Mouse (Mus musculus) hindbrain, embryonic 14.5 days (tissue): ENCODE results near the gene Dnajb5. TPM values are rescaled to one million over a fixed set of nuclear protein-coding genes. Genes with fewer than 3 reads are reported as not detected.
A peak's percentile ranks its signal among the peaks of the same experiment; 100 is the strongest.

Experiments
- ATAC-seq: fragments of 200-750 bp; cut with Nextera tagmentation; 2 replicates; pipeline ENCODE4 v1.8.0; 2017; ENCODE audit warnings: moderate number of reproducible peaks, mild to moderate bottlenecking, moderate TSS enrichment, moderate library complexity; ENCODE audit not compliant: low FRiP score
- DNase-seq: peaks from one replicate; pipeline ENCODE4 v3.0.0-alpha.2; 2015; ENCODE audit warnings: low spot score
- H3K27ac ChIP-seq: fragments of 300-500 bp; sonication (generic); 2 replicates; pipeline ENCODE4 v1.5.1; 2014; ENCODE audit warnings: mild to moderate bottlenecking, moderate library complexity
- H3K27me3 ChIP-seq: fragments of 300-500 bp; sonication (generic); 2 replicates; pipeline ENCODE4 v1.6.1; 2014; ENCODE audit warnings: mild to moderate bottlenecking, low read length, mixed read lengths; ENCODE audit not compliant: control insufficient read depth, insufficient read depth
- H3K36me3 ChIP-seq: fragments of 300-500 bp; sonication (generic); replicated peaks from 2 replicates; pipeline ENCODE4 v1.6.1; 2014; ENCODE audit not compliant: control insufficient read depth, insufficient read depth
- H3K4me1 ChIP-seq: fragments of 300-500 bp; sonication (generic); replicated peaks from 2 replicates; pipeline ENCODE4 v1.6.1; 2014; ENCODE audit warnings: antibody characterized with exemption, low read length, mixed read lengths; ENCODE audit not compliant: control insufficient read depth, insufficient read depth
- H3K4me2 ChIP-seq: fragments of 300-500 bp; sonication (generic); replicated peaks from 2 replicates; pipeline ENCODE4 v1.6.1; 2014; ENCODE audit warnings: mild to moderate bottlenecking, moderate library complexity
- H3K4me3 ChIP-seq: fragments of 300-500 bp; sonication (generic); replicated peaks from 2 replicates; pipeline ENCODE4 v1.5.1; 2014; ENCODE audit warnings: mild to moderate bottlenecking, low read length
- H3K9ac ChIP-seq: fragments of 300-500 bp; sonication (generic); 2 replicates; pipeline ENCODE4 v1.6.1; 2014
- H3K9me3 ChIP-seq: fragments of 300-500 bp; sonication (generic); 2 replicates; pipeline ENCODE4 v1.6.1; 2016; ENCODE audit warnings: low read length; ENCODE audit not compliant: control insufficient read depth
- WGBS: fragments of 180-500 bp; shearing (Covaris S2); extraction: QIAGEN DNeasy Blood & Tissue Kit; methylation state at CpG from one replicate; pipeline ENCODE4 v1.1.7; 2014; 5-methylcytosine and 5-hydroxymethylcytosine counted together
- polyA plus RNA-seq: library from polyadenylated mRNA; unstranded; fragments of >200 nt; fragmentation: Nextera tagmentation; extraction: Ambion mirVana; gene quantifications from 2 replicates; pipeline ENCODE4 v1.2.1, GENCODE M21; 2014

Dnajb5 gene
- polyA plus RNA-seq, 1 experiment from 2014 or later = 38.5 TPM

DNA sequence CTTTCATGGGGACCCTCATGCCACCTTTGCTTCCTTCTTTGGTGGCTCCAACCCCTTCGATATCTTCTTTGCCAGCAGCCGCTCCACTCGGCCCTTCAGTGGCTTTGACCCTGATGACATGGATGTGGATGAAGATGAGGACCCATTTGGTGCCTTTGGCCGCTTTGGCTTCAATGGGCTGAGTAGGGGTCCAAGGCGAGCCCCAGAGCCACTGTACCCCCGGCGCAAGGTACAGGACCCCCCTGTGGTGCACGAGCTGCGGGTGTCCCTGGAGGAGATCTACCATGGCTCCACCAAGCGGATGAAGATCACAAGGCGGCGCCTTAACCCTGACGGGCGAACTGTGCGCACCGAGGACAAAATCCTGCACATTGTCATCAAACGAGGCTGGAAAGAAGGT is 7.0 kb downstream of the Dnajb5 start:
- H3K27me3 ChIP-seq = no peaks in the 10 kb centered on the region
- H3K27ac ChIP-seq = no peak overlapping the region
- H3K4me2 ChIP-seq = no peak overlapping the region
- 95% methylated on average over 17 of the region's 17 CpGs for WGBS
- H3K9me3 ChIP-seq = no peaks in the 10 kb centered on the region
- peaks cover 54% of the 10 kb centered on the region for H3K36me3 ChIP-seq
- no peak overlapping the region for H3K9ac ChIP-seq
- ATAC-seq (no peak), DNase-seq (no peak)
- H3K4me3 ChIP-seq = no peak overlapping the region
- H3K4me1 ChIP-seq = peaks cover 35% of the 10 kb centered on the region

DNA sequence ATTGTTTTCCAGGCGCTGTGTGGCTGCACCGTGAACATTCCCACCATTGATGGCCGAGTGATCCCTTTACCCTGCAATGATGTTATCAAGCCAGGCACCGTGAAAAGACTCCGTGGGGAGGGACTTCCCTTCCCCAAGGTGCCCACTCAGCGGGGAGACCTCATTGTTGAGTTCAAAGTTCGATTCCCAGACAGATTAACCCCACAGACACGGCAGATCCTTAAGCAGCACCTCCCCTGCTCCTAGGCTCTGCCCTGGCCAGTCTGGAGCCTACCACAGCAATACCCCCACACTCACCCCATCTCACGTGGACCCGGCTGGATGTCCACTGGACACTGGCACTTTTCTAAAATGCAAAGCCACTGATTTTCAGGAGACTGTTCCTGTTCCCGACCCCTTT is 7.7 kb downstream of the Dnajb5 start:
- no peaks in the 10 kb centered on the region for H3K9me3 ChIP-seq
- H3K9ac ChIP-seq = no peak overlapping the region
- 83% methylated on average over 11 of the region's 11 CpGs for WGBS
- ATAC-seq = no peak
- H3K4me3 ChIP-seq = no peak overlapping the region
- H3K27me3 ChIP-seq = no peaks in the 10 kb centered on the region
- peaks cover 54% of the 10 kb centered on the region for H3K36me3 ChIP-seq
- no peak overlapping the region for H3K27ac ChIP-seq
- no peak overlapping the region for H3K4me2 ChIP-seq
- DNase-seq = no peak
- peaks cover 28% of the 10 kb centered on the region for H3K4me1 ChIP-seq

DNA sequence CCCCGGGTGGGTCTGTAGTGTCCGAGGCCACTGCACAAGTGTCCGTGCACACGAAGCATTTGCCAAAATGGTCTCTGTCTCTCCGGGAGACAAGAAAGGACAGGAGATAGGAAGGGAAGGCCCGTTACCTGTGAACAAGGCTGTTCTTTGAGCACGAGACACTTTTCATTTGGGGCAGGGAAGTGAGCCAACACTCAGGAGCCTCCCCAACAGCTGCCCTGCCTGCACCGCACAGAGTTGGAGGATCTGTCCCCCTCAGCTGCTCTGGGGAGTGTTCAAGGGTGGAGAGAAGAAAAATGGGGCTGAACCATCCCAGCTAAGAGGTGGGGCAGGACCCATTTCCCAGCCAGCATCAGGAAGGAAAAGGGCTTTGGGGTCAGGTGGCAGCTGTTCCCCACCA is 8.4 kb downstream of the Dnajb5 start:
- Histone ChIP-seq H3K4me2 (no peak overlapping the region), H3K27ac (no peak overlapping the region), H3K4me3 (no peak overlapping the region), H3K4me1 (peaks cover 21% of the 10 kb centered on the region), H3K9ac (no peak overlapping the region), H3K36me3 (peaks cover 53% of the 10 kb centered on the region), H3K27me3 (no peaks in the 10 kb centered on the region), H3K9me3 (no peaks in the 10 kb centered on the region)
- ATAC-seq (no peak), DNase-seq (no peak)
- WGBS = 91% methylated on average over 8 of the region's 8 CpGs

DNA sequence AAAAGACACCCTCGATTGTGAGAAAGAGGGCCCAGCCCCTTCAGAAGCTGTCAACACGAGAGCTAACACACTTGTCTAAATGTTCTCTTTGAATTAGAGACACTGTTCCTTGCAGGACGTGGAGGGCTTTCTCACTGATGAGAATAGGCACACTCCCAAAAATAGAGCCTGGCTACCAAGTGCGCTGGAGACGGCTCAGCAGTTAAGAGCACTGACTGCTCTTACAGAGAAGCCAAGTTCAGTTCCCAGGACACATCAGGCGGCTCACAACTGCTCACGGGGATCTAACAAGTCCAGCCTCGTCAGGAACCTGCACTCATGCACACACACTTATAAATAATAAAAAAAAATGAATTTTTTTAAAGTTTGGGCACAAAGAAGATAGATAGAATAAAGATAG is 9.3 kb downstream of the Dnajb5 start:
- Histone ChIP-seq H3K36me3 (peaks cover 43% of the 10 kb centered on the region), H3K4me2 (no peak overlapping the region), H3K27ac (peak overlapping the region; percentile 7; the same call in 1 of the 2 replicates), H3K4me1 (peaks cover 12% of the 10 kb centered on the region), H3K9me3 (no peaks in the 10 kb centered on the region), H3K27me3 (no peaks in the 10 kb centered on the region), H3K4me3 (no peak overlapping the region), H3K9ac (no peak overlapping the region)
- DNase-seq (no peak), ATAC-seq (no peak)
- 69% methylated on average over 8 of the region's 8 CpGs for WGBS

DNA sequence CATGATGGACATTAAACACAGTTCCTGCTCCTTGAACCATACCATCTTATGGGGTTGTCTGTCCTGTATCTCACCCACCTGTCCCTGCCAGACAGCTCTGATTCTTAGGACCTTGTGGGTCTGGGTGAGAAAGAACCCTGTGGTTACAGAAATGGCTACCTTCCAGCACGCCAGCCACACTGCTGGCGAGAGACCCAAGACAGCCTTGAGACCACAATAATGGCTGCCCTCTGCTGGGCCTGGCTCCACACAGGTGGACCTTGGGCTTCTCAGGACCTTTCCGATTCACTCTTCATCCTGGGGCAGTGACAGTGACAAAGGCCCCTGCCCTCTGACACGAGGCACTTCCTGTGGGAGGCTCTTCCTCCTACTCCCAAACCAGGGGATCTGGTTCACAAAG is 9.8 kb downstream of the Dnajb5 start:
- Histone ChIP-seq H3K4me2 (no peak overlapping the region), H3K27me3 (no peaks in the 10 kb centered on the region), H3K36me3 (peaks cover 43% of the 10 kb centered on the region), H3K9ac (no peak overlapping the region), H3K9me3 (no peaks in the 10 kb centered on the region), H3K27ac (no peak overlapping the region), H3K4me1 (peaks cover 9% of the 10 kb centered on the region), H3K4me3 (no peak overlapping the region)
- 65% methylated on average over 4 of the region's 4 CpGs for WGBS
- ATAC-seq (no peak), DNase-seq (no peak)

DNA sequence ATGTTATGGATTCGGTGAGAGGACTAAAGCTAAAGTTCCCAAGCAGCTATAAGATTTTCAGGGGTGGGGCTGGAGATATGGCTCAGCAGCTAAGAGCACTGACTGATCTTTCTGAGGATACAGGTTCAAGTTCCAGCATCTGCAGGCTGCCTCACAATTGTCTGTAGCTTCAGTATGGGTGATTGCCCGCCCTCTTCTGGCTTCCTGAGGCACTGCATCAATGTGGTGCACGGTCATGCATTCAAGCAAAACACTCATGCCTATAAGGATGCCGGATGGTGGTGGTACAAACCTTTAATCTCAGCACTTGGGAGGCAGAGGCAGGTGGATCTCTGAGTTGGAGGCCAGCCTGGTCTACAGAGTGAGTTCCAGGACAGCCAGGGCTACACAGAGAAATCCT is 12.0 kb downstream of the Dnajb5 start:
- no peak for ATAC-seq
- H3K9me3 ChIP-seq = no peaks in the 10 kb centered on the region
- H3K27me3 ChIP-seq = no peaks in the 10 kb centered on the region
- WGBS = 31% methylated on average over 4 of the region's 4 CpGs
- H3K4me2 ChIP-seq = no peak overlapping the region
- no peak overlapping the region for H3K9ac ChIP-seq
- H3K27ac ChIP-seq = no peak overlapping the region
- H3K36me3 ChIP-seq = peaks cover 23% of the 10 kb centered on the region
- H3K4me1 ChIP-seq = peaks cover 4% of the 10 kb centered on the region; the same call in 1 of the 2 replicates
- no peak overlapping the region for H3K4me3 ChIP-seq
- peak; percentile 70 for DNase-seq

DNA sequence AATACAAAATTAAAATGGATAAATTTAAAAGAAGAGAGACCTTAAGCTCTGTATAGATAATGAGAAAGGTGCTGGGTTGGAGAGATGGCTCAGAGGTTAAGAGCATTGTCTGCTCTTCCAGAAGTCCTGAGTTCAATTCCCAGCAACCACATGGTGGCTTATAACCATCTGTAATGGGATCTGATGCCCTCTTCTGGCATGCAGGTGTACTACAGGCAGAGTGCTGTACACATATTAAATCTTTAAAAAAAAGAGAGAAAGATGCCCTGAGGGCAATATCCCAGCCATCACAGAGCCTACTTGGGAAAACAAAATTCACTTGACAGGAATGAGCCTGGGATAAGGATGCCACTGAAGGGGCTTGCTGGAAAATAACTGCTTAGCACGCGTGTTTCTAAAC is 13.9 kb downstream of the Dnajb5 start:
- H3K9me3 ChIP-seq = no peaks in the 10 kb centered on the region
- H3K27me3 ChIP-seq = no peaks in the 10 kb centered on the region
- H3K4me2 ChIP-seq = no peak overlapping the region
- no peak overlapping the region for H3K27ac ChIP-seq
- DNase-seq (no peak), ATAC-seq (no peak)
- peaks cover 4% of the 10 kb centered on the region; the same call in 1 of the 2 replicates for H3K4me1 ChIP-seq
- no peak overlapping the region for H3K9ac ChIP-seq
- H3K36me3 ChIP-seq = peaks cover 5% of the 10 kb centered on the region
- no peak overlapping the region for H3K4me3 ChIP-seq
- 98% methylated on average over 2 of the region's 2 CpGs for WGBS

DNA sequence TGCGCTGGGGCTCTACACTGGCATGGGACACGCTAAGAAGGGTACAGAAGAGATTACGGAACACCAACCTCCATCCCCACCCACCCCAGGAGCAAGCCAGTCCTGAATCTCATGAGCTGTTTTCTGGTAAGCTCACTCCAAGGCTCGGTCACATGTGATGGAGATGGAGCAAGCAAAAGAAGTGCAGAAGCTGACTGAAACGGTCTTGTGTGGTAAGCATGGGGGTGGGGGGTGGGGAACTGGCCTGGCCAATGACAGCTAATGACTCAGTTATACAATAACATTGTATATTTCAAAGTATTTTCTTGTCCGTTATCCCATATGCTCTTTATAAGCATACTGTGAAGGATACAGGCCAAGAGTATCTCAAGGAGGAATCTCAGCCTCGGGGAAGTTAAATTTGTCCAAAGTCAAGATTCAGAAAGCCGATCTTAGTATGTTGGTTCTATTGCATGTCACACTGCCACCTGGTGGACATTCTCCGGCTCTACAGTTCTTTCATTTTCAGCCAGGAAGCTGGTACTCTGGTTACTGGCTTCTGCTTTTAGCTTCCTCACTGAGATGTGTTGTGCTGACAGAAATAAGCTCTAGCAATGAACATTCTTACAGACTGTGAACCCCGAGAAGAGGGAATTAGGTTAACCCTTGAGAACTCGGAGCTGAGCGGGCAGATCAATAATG is 15.6 kb downstream of the Dnajb5 start:
- H3K4me2 ChIP-seq = peak overlapping the region; percentile 25
- 14% methylated on average over 12 of the region's 12 CpGs for WGBS
- ATAC-seq = peak; percentile 44; the same call in 1 of the 2 replicates
- no peaks in the 10 kb centered on the region for H3K9me3 ChIP-seq
- no peaks in the 10 kb centered on the region for H3K27me3 ChIP-seq
- DNase-seq = peak; percentile 85
- H3K9ac ChIP-seq = no peak overlapping the region
- H3K36me3 ChIP-seq = no peaks in the 10 kb centered on the region
- no peak overlapping the region for H3K27ac ChIP-seq
- peaks cover 4% of the 10 kb centered on the region; the same call in 1 of the 2 replicates for H3K4me1 ChIP-seq
- H3K4me3 ChIP-seq = no peak overlapping the region

DNA sequence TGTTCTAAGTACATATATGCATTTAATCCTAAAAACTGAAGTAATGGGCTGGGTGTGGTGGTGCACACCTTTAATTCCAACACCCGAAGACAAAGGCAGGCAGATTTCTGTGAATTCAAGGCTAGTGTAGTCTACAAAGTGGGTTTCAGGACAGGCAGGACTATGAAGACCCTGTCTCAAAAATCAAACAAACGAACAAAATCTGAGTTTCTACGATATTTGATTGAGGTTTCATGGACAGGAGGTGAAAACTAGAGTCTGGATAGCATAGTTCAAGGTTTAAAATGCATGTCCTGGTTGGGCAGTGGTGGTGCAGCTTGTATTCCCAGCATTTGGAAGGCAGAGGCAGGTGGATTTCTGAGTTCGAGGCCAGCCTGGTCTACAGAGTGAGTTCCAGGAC is 19.7 kb downstream of the Dnajb5 start, which contains the start of gene 1700022I11Rik:
Gene 1700022I11Rik (plus strand): TSS at position 301 of the 400 bp plus-strand sequence.
- H3K27ac ChIP-seq = no peak within 1 kb of the TSS
- no peaks in the 10 kb centered on the region for H3K9me3 ChIP-seq
- no peaks in the 10 kb centered on the region for H3K36me3 ChIP-seq
- H3K27me3 ChIP-seq = no peaks in the 10 kb centered on the region
- peaks cover 4% of the 10 kb centered on the region; the same call in 1 of the 2 replicates for H3K4me1 ChIP-seq
- WGBS = 93% methylated on average over 4 of the region's 4 CpGs
- no peak within 1 kb of the TSS for H3K4me2 ChIP-seq
- ATAC-seq (no peak), DNase-seq (no peak)
- no peak within 1 kb of the TSS for H3K4me3 ChIP-seq
- no peak within 1 kb of the TSS for H3K9ac ChIP-seq
